Mouse (Mus musculus): ENCODE measurements around the gene Kcnj6. TPM values are rescaled to one million over a fixed set of nuclear protein-coding genes. Genes with fewer than 3 reads are reported as not detected.

Gene Kcnj6
- polyA plus RNA-seq, 1 experiment, result 0.07 TPM

- H3K27ac ChIP-seq (ENCODE audit: control insufficient read depth, insufficient read depth, low read length), result no peak overlapping the region
- no peaks in the 10 kb centered on the region for H3K27me3 ChIP-seq (ENCODE audit: control insufficient read depth, insufficient read depth, low read length)
- H3K4me3 ChIP-seq (ENCODE audit: control insufficient read depth, insufficient read depth, low read length), result no peak overlapping the region
- no peak for DNase-seq
- TF ChIP-seq CTCF (IDR thresholded peaks at IDR 0.05; ENCODE audit: borderline replicate concordance, control insufficient read depth, extremely low read depth, insufficient read depth, low read length, poor library complexity) (no peak), POLR2A (IDR thresholded peaks at IDR 0.05; ENCODE audit: control insufficient read depth, extremely low read depth, insufficient read depth, low read length, poor library complexity) (no peak)
- 96% methylated on average over 5 of the region's 5 CpGs for WGBS
- no peaks in the 10 kb centered on the region for H3K36me3 ChIP-seq (ENCODE audit: control insufficient read depth, insufficient read depth, low read length)
- H3K4me1 ChIP-seq (replicated peaks; ENCODE audit: control insufficient read depth, insufficient read depth, low read length), result no peaks in the 10 kb centered on the region
Observed at GRCm38 (mm10) chr16:94919177-94919576, 78.3 kb downstream of the Kcnj6 start.

GRCm38 (mm10) chr16:94906026-94906425 is 91.5 kb downstream of the Kcnj6 start:
- TF ChIP-seq POLR2A (IDR thresholded peaks at IDR 0.05; ENCODE audit: control insufficient read depth, extremely low read depth, insufficient read depth, low read length, poor library complexity) (no peak), CTCF (IDR thresholded peaks at IDR 0.05; ENCODE audit: borderline replicate concordance, control insufficient read depth, extremely low read depth, insufficient read depth, low read length, poor library complexity) (no peak)
- H3K4me1 ChIP-seq (replicated peaks; ENCODE audit: control insufficient read depth, insufficient read depth, low read length), result no peaks in the 10 kb centered on the region
- no peak for DNase-seq
- no peaks in the 10 kb centered on the region for H3K27me3 ChIP-seq (ENCODE audit: control insufficient read depth, insufficient read depth, low read length)
- 95% methylated on average over 4 of the region's 4 CpGs for WGBS
- H3K36me3 ChIP-seq (ENCODE audit: control insufficient read depth, insufficient read depth, low read length), result no peaks in the 10 kb centered on the region
- H3K4me3 ChIP-seq (ENCODE audit: control insufficient read depth, insufficient read depth, low read length), result no peak overlapping the region
- H3K27ac ChIP-seq (ENCODE audit: control insufficient read depth, insufficient read depth, low read length), result no peak overlapping the region

GRCm38 (mm10) chr16:94898832-94899231 is 98.7 kb downstream of the Kcnj6 start:
- Histone ChIP-seq H3K27me3 (ENCODE audit: control insufficient read depth, insufficient read depth, low read length) (no peaks in the 10 kb centered on the region), H3K4me1 (replicated peaks; ENCODE audit: control insufficient read depth, insufficient read depth, low read length) (no peaks in the 10 kb centered on the region), H3K36me3 (ENCODE audit: control insufficient read depth, insufficient read depth, low read length) (no peaks in the 10 kb centered on the region), H3K27ac (ENCODE audit: control insufficient read depth, insufficient read depth, low read length) (no peak overlapping the region), H3K4me3 (ENCODE audit: control insufficient read depth, insufficient read depth, low read length) (no peak overlapping the region)
- 88% methylated on average over 6 of the region's 6 CpGs for WGBS
- no peak for DNase-seq
- TF ChIP-seq POLR2A (IDR thresholded peaks at IDR 0.05; ENCODE audit: control insufficient read depth, extremely low read depth, insufficient read depth, low read length, poor library complexity), result no peak
- no peak for TF ChIP-seq CTCF (IDR thresholded peaks at IDR 0.05; ENCODE audit: borderline replicate concordance, control insufficient read depth, extremely low read depth, insufficient read depth, low read length, poor library complexity)

- H3K36me3 ChIP-seq (ENCODE audit: control insufficient read depth, insufficient read depth, low read length), result no peaks in the 10 kb centered on the region
- H3K4me1 ChIP-seq (replicated peaks; ENCODE audit: control insufficient read depth, insufficient read depth, low read length), result no peaks in the 10 kb centered on the region
- TF ChIP-seq POLR2A (IDR thresholded peaks at IDR 0.05; ENCODE audit: control insufficient read depth, extremely low read depth, insufficient read depth, low read length, poor library complexity) (no peak), CTCF (IDR thresholded peaks at IDR 0.05; ENCODE audit: borderline replicate concordance, control insufficient read depth, extremely low read depth, insufficient read depth, low read length, poor library complexity) (no peak)
- no peaks in the 10 kb centered on the region for H3K27me3 ChIP-seq (ENCODE audit: control insufficient read depth, insufficient read depth, low read length)
- no peak for DNase-seq
- 95% methylated on average over 4 of the region's 4 CpGs for WGBS
- no peak overlapping the region for H3K4me3 ChIP-seq (ENCODE audit: control insufficient read depth, insufficient read depth, low read length)
- H3K27ac ChIP-seq (ENCODE audit: control insufficient read depth, insufficient read depth, low read length), result no peak overlapping the region
Observed at GRCm38 (mm10) chr16:94892162-94892650, 105.3 kb downstream of the Kcnj6 start.

- no peak for TF ChIP-seq CTCF (IDR thresholded peaks at IDR 0.05; ENCODE audit: borderline replicate concordance, control insufficient read depth, extremely low read depth, insufficient read depth, low read length, poor library complexity)
- TF ChIP-seq POLR2A (IDR thresholded peaks at IDR 0.05; ENCODE audit: control insufficient read depth, extremely low read depth, insufficient read depth, low read length, poor library complexity), result no peak
- no peaks in the 10 kb centered on the region for H3K27me3 ChIP-seq (ENCODE audit: control insufficient read depth, insufficient read depth, low read length)
- H3K4me1 ChIP-seq (replicated peaks; ENCODE audit: control insufficient read depth, insufficient read depth, low read length), result no peaks in the 10 kb centered on the region
- H3K36me3 ChIP-seq (ENCODE audit: control insufficient read depth, insufficient read depth, low read length), result no peaks in the 10 kb centered on the region
- H3K27ac ChIP-seq (ENCODE audit: control insufficient read depth, insufficient read depth, low read length), result no peak overlapping the region
- H3K4me3 ChIP-seq (ENCODE audit: control insufficient read depth, insufficient read depth, low read length), result no peak overlapping the region
- no peak for DNase-seq
- 57% methylated on average over 6 of the region's 6 CpGs for WGBS
Observed at GRCm38 (mm10) chr16:94890581-94890980, 106.9 kb downstream of the Kcnj6 start.

- 61% methylated on average over 2 of the region's 2 CpGs for WGBS
- Histone ChIP-seq H3K27ac (ENCODE audit: control insufficient read depth, insufficient read depth, low read length) (no peak overlapping the region), H3K36me3 (ENCODE audit: control insufficient read depth, insufficient read depth, low read length) (no peaks in the 10 kb centered on the region), H3K27me3 (ENCODE audit: control insufficient read depth, insufficient read depth, low read length) (no peaks in the 10 kb centered on the region), H3K4me3 (ENCODE audit: control insufficient read depth, insufficient read depth, low read length) (no peak overlapping the region), H3K4me1 (replicated peaks; ENCODE audit: control insufficient read depth, insufficient read depth, low read length) (no peaks in the 10 kb centered on the region)
- no peak for DNase-seq
- TF ChIP-seq CTCF (IDR thresholded peaks at IDR 0.05; ENCODE audit: borderline replicate concordance, control insufficient read depth, extremely low read depth, insufficient read depth, low read length, poor library complexity) (no peak), POLR2A (IDR thresholded peaks at IDR 0.05; ENCODE audit: control insufficient read depth, extremely low read depth, insufficient read depth, low read length, poor library complexity) (no peak)
Observed at GRCm38 (mm10) chr16:94890056-94890455, 107.4 kb downstream of the Kcnj6 start.

- TF ChIP-seq CTCF (IDR thresholded peaks at IDR 0.05; ENCODE audit: borderline replicate concordance, control insufficient read depth, extremely low read depth, insufficient read depth, low read length, poor library complexity) (no peak), POLR2A (IDR thresholded peaks at IDR 0.05; ENCODE audit: control insufficient read depth, extremely low read depth, insufficient read depth, low read length, poor library complexity) (no peak)
- Histone ChIP-seq H3K4me3 (ENCODE audit: control insufficient read depth, insufficient read depth, low read length) (no peak overlapping the region), H3K27ac (ENCODE audit: control insufficient read depth, insufficient read depth, low read length) (no peak overlapping the region), H3K36me3 (ENCODE audit: control insufficient read depth, insufficient read depth, low read length) (no peaks in the 10 kb centered on the region), H3K27me3 (ENCODE audit: control insufficient read depth, insufficient read depth, low read length) (no peaks in the 10 kb centered on the region), H3K4me1 (replicated peaks; ENCODE audit: control insufficient read depth, insufficient read depth, low read length) (no peaks in the 10 kb centered on the region)
- WGBS, result 90% methylated on average over 11 of the region's 11 CpGs
- no peak for DNase-seq
Observed at GRCm38 (mm10) chr16:94888554-94888953, 108.9 kb downstream of the Kcnj6 start.

Measured in thymus, adult 2 months (tissue).